Mouse (Mus musculus): ENCODE data around the gene Heyl. TPM values are rescaled to one million over a fixed set of nuclear protein-coding genes. Genes with fewer than 3 reads are reported as not detected.

Heyl gene
- polyA plus RNA-seq, 1 experiment from 2014 or later, result 4.9 TPM

- no peak for DNase-seq (ENCODE audit: low spot score)
- Histone ChIP-seq H3K4me3 (ENCODE audit: low read depth, low read length) (no peak overlapping the region), H3K9ac (ENCODE audit: low read length) (no peak overlapping the region), H3K9me3 (ENCODE audit: control insufficient read depth, low read length) (no peaks in the 10 kb centered on the region), H3K27ac (replicated peaks) (peak overlapping the region; percentile 8; the same call in 1 of the 2 replicates), H3K36me3 (ENCODE audit: control insufficient read depth, insufficient read depth, low read length) (no peaks in the 10 kb centered on the region), H3K4me1 (replicated peaks; ENCODE audit: control insufficient read depth, insufficient read depth) (no peaks in the 10 kb centered on the region; the same call in 1 of the 2 replicates), H3K4me2 (replicated peaks; ENCODE audit: low read depth) (peak overlapping the region; percentile 8; the same call in 1 of the 2 replicates), H3K27me3 (ENCODE audit: control insufficient read depth, insufficient read depth, low read length) (no peaks in the 10 kb centered on the region)
- WGBS, result 71% methylated on average over 13 of the region's 13 CpGs
- ATAC-seq (ENCODE audit: low FRiP score, low TSS enrichment), result no peak
- no peak for TF ChIP-seq CTCF (IDR thresholded peaks at IDR 0.05; ENCODE audit: low read depth)
- TF ChIP-seq EP300 (optimal IDR thresholded peaks at IDR 0.05), result no peak
Observed at GRCm38 (mm10) chr4:123236431-123237031, 3.2 kb downstream of the Heyl start.

- no peaks in the 10 kb centered on the region for H3K27me3 ChIP-seq (ENCODE audit: control insufficient read depth, insufficient read depth, low read length)
- DNase-seq (ENCODE audit: low spot score), result peak; percentile 72
- H3K4me3 ChIP-seq (ENCODE audit: low read depth, low read length), result no peak overlapping the region
- no peak overlapping the region for H3K4me2 ChIP-seq (replicated peaks; ENCODE audit: low read depth)
- H3K9me3 ChIP-seq (ENCODE audit: control insufficient read depth, low read length), result no peaks in the 10 kb centered on the region
- H3K36me3 ChIP-seq (ENCODE audit: control insufficient read depth, insufficient read depth, low read length), result no peaks in the 10 kb centered on the region
- TF ChIP-seq CTCF (IDR thresholded peaks at IDR 0.05; ENCODE audit: low read depth) (no peak), EP300 (optimal IDR thresholded peaks at IDR 0.05) (no peak)
- 51% methylated on average over 6 of the region's 6 CpGs for WGBS
- H3K4me1 ChIP-seq (replicated peaks; ENCODE audit: control insufficient read depth, insufficient read depth), result no peaks in the 10 kb centered on the region; the same call in 1 of the 2 replicates
- H3K9ac ChIP-seq (ENCODE audit: low read length), result no peak overlapping the region
- H3K27ac ChIP-seq (replicated peaks), result peak overlapping the region; percentile 4; the same call in 1 of the 2 replicates
- peak; percentile 81 for ATAC-seq (ENCODE audit: low FRiP score, low TSS enrichment)
Observed at GRCm38 (mm10) chr4:123237386-123238266, 4.3 kb downstream of the Heyl start.

- Histone ChIP-seq H3K9ac (ENCODE audit: low read length) (peak overlapping the region; percentile 50), H3K4me2 (replicated peaks; ENCODE audit: low read depth) (peak overlapping the region; percentile 60), H3K27ac (replicated peaks) (peak overlapping the region; percentile 65; the same call in 1 of the 2 replicates), H3K36me3 (ENCODE audit: control insufficient read depth, insufficient read depth, low read length) (no peaks in the 10 kb centered on the region), H3K9me3 (ENCODE audit: control insufficient read depth, low read length) (no peaks in the 10 kb centered on the region), H3K4me1 (replicated peaks; ENCODE audit: control insufficient read depth, insufficient read depth) (no peaks in the 10 kb centered on the region; the same call in 1 of the 2 replicates), H3K27me3 (ENCODE audit: control insufficient read depth, insufficient read depth, low read length) (no peaks in the 10 kb centered on the region), H3K4me3 (ENCODE audit: low read depth, low read length) (peak overlapping the region; percentile 27)
- DNase-seq (ENCODE audit: low spot score) (peak; percentile 63), ATAC-seq (ENCODE audit: low FRiP score, low TSS enrichment) (peak; percentile 49)
- 9% methylated on average over 49 of the region's 58 CpGs for WGBS
- peak; percentile 30; the same call in 1 of the 2 replicates for TF ChIP-seq CTCF (IDR thresholded peaks at IDR 0.05; ENCODE audit: low read depth)
- TF ChIP-seq EP300 (optimal IDR thresholded peaks at IDR 0.05), result no peak
Observed at GRCm38 (mm10) chr4:123239361-123240203, 6.2 kb downstream of the Heyl start.

- Histone ChIP-seq H3K4me3 (ENCODE audit: low read depth, low read length) (no peak overlapping the region), H3K4me2 (replicated peaks; ENCODE audit: low read depth) (no peak overlapping the region), H3K27ac (replicated peaks) (no peak overlapping the region), H3K27me3 (ENCODE audit: control insufficient read depth, insufficient read depth, low read length) (no peaks in the 10 kb centered on the region), H3K4me1 (replicated peaks; ENCODE audit: control insufficient read depth, insufficient read depth) (no peaks in the 10 kb centered on the region), H3K9ac (ENCODE audit: low read length) (no peak overlapping the region), H3K9me3 (ENCODE audit: control insufficient read depth, low read length) (no peaks in the 10 kb centered on the region), H3K36me3 (ENCODE audit: control insufficient read depth, insufficient read depth, low read length) (no peaks in the 10 kb centered on the region)
- TF ChIP-seq EP300 (optimal IDR thresholded peaks at IDR 0.05) (no peak), CTCF (IDR thresholded peaks at IDR 0.05; ENCODE audit: low read depth) (no peak)
- no peak for DNase-seq (ENCODE audit: low spot score)
- 83% methylated on average over 7 of the region's 7 CpGs for WGBS
- ATAC-seq (ENCODE audit: low FRiP score, low TSS enrichment), result no peak
Observed at GRCm38 (mm10) chr4:123246221-123246620, 12.9 kb downstream of the Heyl start.

- WGBS, result 91% methylated on average over 5 of the region's 5 CpGs
- no peak for ATAC-seq (ENCODE audit: low FRiP score, low TSS enrichment)
Observed at GRCm38 (mm10) chr4:123246651-123247050, 13.3 kb downstream of the Heyl start.

More at GRCm38 (mm10) chr4:123246651-123247050, 13.3 kb downstream of the Heyl start:
- Histone ChIP-seq H3K4me2 (replicated peaks; ENCODE audit: low read depth) (no peak overlapping the region), H3K9ac (ENCODE audit: low read length) (no peak overlapping the region), H3K27ac (replicated peaks) (no peak overlapping the region), H3K36me3 (ENCODE audit: control insufficient read depth, insufficient read depth, low read length) (no peaks in the 10 kb centered on the region), H3K4me3 (ENCODE audit: low read depth, low read length) (no peak overlapping the region), H3K27me3 (ENCODE audit: control insufficient read depth, insufficient read depth, low read length) (no peaks in the 10 kb centered on the region), H3K9me3 (ENCODE audit: control insufficient read depth, low read length) (no peaks in the 10 kb centered on the region), H3K4me1 (replicated peaks; ENCODE audit: control insufficient read depth, insufficient read depth) (no peaks in the 10 kb centered on the region)
- no peak for DNase-seq (ENCODE audit: low spot score)
- TF ChIP-seq CTCF (IDR thresholded peaks at IDR 0.05; ENCODE audit: low read depth) (no peak), EP300 (optimal IDR thresholded peaks at IDR 0.05) (no peak)
